Mouse (Mus musculus): ENCODE measurements around the gene Tex22.

DNA sequence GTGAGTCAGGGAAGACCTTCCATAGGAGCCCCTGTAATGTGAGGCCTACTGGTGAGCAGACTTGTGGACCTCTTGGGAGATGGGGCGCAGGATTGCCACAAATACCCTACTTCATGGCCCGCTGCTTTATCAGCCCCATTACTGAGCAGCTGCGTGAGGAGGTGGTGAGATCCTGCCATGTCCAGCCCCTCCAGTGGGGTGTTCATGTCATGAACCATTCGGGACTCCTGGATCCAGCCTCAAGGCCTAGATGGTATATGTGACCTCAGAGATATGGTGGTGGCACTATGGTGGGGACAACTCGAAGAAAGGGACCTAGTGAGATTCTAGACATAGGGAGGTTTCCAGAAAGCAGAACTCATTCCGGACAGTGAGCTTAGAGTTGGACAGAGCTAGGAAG, 14.8 kb downstream of the Tex22 start:
- TF ChIP-seq CTCF (IDR thresholded peaks at IDR 0.05; ENCODE audit: borderline replicate concordance, insufficient read depth, low read length): no peak
- no peak for TF ChIP-seq POLR2A (IDR thresholded peaks at IDR 0.05; ENCODE audit: low read depth, low read length)

Measured in embryonic fibroblast, embryonic 13.5 days (primary cell).